Mouse (Mus musculus) ovary, postnatal 10 days (tissue): Measurements from ENCODE around the gene Birc5.

ENCODE experiments used
- DNase-seq: peaks from one replicate; pipeline ENCODE4 v3.0.0; 2022; ENCODE audit warnings: low spot score

The Birc5 gene

GRCm38 (mm10) chr11:117888168-117888852 lies 39.3 kb downstream of the Birc5 start:
- no peak for DNase-seq

GRCm38 (mm10) chr11:117888853-117889822 lies 40.1 kb downstream of the Birc5 start:
- DNase-seq: no peak

GRCm38 (mm10) chr11:117889887-117890340 lies 40.9 kb downstream of the Birc5 start:
- no peak for DNase-seq

- no peak for DNase-seq
Measured at GRCm38 (mm10) chr11:117890519-117891282, 41.6 kb downstream of the Birc5 start.

GRCm38 (mm10) chr11:117891581-117892175 lies 42.6 kb downstream of the Birc5 start:
- no peak for DNase-seq

GRCm38 (mm10) chr11:117892199-117892598 lies 43.1 kb downstream of the Birc5 start:
- no peak for DNase-seq

GRCm38 (mm10) chr11:117894676-117895075 lies 45.6 kb downstream of the Birc5 start:
- DNase-seq: no peak

GRCm38 (mm10) chr11:117896533-117896932 lies 47.5 kb downstream of the Birc5 start:
- no peak for DNase-seq

GRCm38 (mm10) chr11:117902282-117902681 lies 53.2 kb downstream of the Birc5 start:
- DNase-seq: no peak

- DNase-seq: no peak
Measured at GRCm38 (mm10) chr11:117904442-117904841, 55.4 kb downstream of the Birc5 start.
